Mouse (Mus musculus) yolk sac, embryonic 10.5 days (tissue): ENCODE measurements around the gene Gm42906.

ENCODE experiments used
- DNase-seq: peaks from one replicate; pipeline ENCODE4 v3.0.0-alpha.2; 2017; ENCODE audit warnings: low spot score

Gm42906 gene

GRCm38 (mm10) chr5:151108291-151108897, 319.6 kb downstream of the Gm42906 start:
- no peak for DNase-seq

- DNase-seq = no peak
These were observed 321.1 kb downstream of the Gm42906 start for GRCm38 (mm10) chr5:151106841-151107240.

- DNase-seq = no peak
These were observed 322.6 kb downstream of the Gm42906 start for GRCm38 (mm10) chr5:151105054-151105971.

- DNase-seq = no peak
These were observed 323.5 kb downstream of the Gm42906 start for GRCm38 (mm10) chr5:151104354-151105053.

GRCm38 (mm10) chr5:151103284-151103683, 324.7 kb downstream of the Gm42906 start:
- DNase-seq = no peak

- DNase-seq = no peak
These were observed 325.7 kb downstream of the Gm42906 start for GRCm38 (mm10) chr5:151102262-151102661.

GRCm38 (mm10) chr5:151096012-151096411, 332.0 kb downstream of the Gm42906 start:
- peak; percentile 24 for DNase-seq

GRCm38 (mm10) chr5:151092886-151093665, 334.9 kb downstream of the Gm42906 start:
- DNase-seq = no peak

- DNase-seq = no peak
These were observed 337.0 kb downstream of the Gm42906 start for GRCm38 (mm10) chr5:151090996-151091395.

- no peak for DNase-seq
These were observed 338.8 kb downstream of the Gm42906 start for GRCm38 (mm10) chr5:151089201-151089600.

GRCm38 (mm10) chr5:151086425-151087202, 341.3 kb downstream of the Gm42906 start:
- no peak for DNase-seq

GRCm38 (mm10) chr5:151085749-151086148, 342.2 kb downstream of the Gm42906 start:
- no peak for DNase-seq

- DNase-seq = no peak
These were observed 347.7 kb downstream of the Gm42906 start for GRCm38 (mm10) chr5:151080276-151080675.

- no peak for DNase-seq
These were observed 350.0 kb downstream of the Gm42906 start for GRCm38 (mm10) chr5:151077953-151078352.

GRCm38 (mm10) chr5:151076917-151077316, 351.0 kb downstream of the Gm42906 start:
- no peak for DNase-seq

- no peak for DNase-seq
These were observed 353.7 kb downstream of the Gm42906 start for GRCm38 (mm10) chr5:151074282-151074681.

- DNase-seq = no peak
These were observed 356.5 kb downstream of the Gm42906 start for GRCm38 (mm10) chr5:151071430-151071829.

- DNase-seq = no peak
These were observed 357.1 kb downstream of the Gm42906 start for GRCm38 (mm10) chr5:151070896-151071295.

GRCm38 (mm10) chr5:151069569-151069968, 358.4 kb downstream of the Gm42906 start:
- no peak for DNase-seq

- DNase-seq = no peak
These were observed 361.9 kb downstream of the Gm42906 start for GRCm38 (mm10) chr5:151066016-151066415.

- DNase-seq = no peak
These were observed 362.7 kb downstream of the Gm42906 start for GRCm38 (mm10) chr5:151065228-151065627.
